Mouse (Mus musculus) lung, embryonic 16.5 days (tissue): ENCODE measurements around the gene Gm17654. TPM values are rescaled to one million over a fixed set of nuclear protein-coding genes. Genes with fewer than 3 reads are reported as not detected.
"Not testable (repeated sequence)": the region's sequence is repeated elsewhere in the genome, so short reads cannot be mapped to it uniquely, and the experiment has no call there.

Experiments
- ATAC-seq: fragments of 200-750 bp; cut with Nextera tagmentation; 2 replicates; pipeline ENCODE4 v1.8.0; 2017; ENCODE audit warnings: low read depth, mild to moderate bottlenecking, moderate library complexity
- H3K27ac ChIP-seq: fragments of 300-500 bp; sonication (generic); 2 replicates; pipeline ENCODE4 v1.5.1; 2014; ENCODE audit warnings: mild to moderate bottlenecking, control low read depth, low read length
- H3K27me3 ChIP-seq: fragments of 300-500 bp; sonication (generic); 2 replicates; pipeline ENCODE4 v1.6.1; 2014; ENCODE audit warnings: low read depth, low read length, mixed read lengths; ENCODE audit not compliant: control insufficient read depth, insufficient read depth
- H3K36me3 ChIP-seq: fragments of 300-500 bp; sonication (generic); 2 replicates; pipeline ENCODE4 v1.6.1; 2014; ENCODE audit warnings: low read length; ENCODE audit not compliant: control insufficient read depth, insufficient read depth
- H3K4me1 ChIP-seq: fragments of 300-500 bp; sonication (generic); replicated peaks from 2 replicates; pipeline ENCODE4 v1.6.1; 2014; ENCODE audit warnings: low read length, mixed read lengths; ENCODE audit not compliant: control insufficient read depth, insufficient read depth
- H3K4me2 ChIP-seq: fragments of 300-500 bp; sonication (generic); 2 replicates; pipeline ENCODE4 v1.6.1; 2014; ENCODE audit warnings: low read depth, low read length, control low read depth
- H3K4me3 ChIP-seq: fragments of 300-500 bp; sonication (generic); 2 replicates; pipeline ENCODE4 v1.5.1; 2014; ENCODE audit warnings: mild to moderate bottlenecking, low read length, control low read depth
- H3K9ac ChIP-seq: fragments of 300-500 bp; sonication (generic); 2 replicates; pipeline ENCODE4 v1.6.1; 2014; ENCODE audit warnings: low read length, control low read depth
- H3K9me3 ChIP-seq: fragments of 300-500 bp; sonication (generic); 2 replicates; pipeline ENCODE4 v1.6.1; 2016; ENCODE audit warnings: low read length; ENCODE audit not compliant: control insufficient read depth
- WGBS: fragments of 180-500 bp; shearing (Covaris S2); extraction: QIAGEN DNeasy Blood & Tissue Kit; methylation state at CpG from one replicate; pipeline ENCODE4 v1.1.7; 2014; 5-methylcytosine and 5-hydroxymethylcytosine counted together
- polyA plus RNA-seq: library from polyadenylated mRNA; unstranded; fragments of >200 nt; fragmentation: Nextera tagmentation; extraction: Ambion mirVana; gene quantifications from 2 replicates; pipeline ENCODE4 v1.2.1, GENCODE M21; 2015

Gene Gm17654
- polyA plus RNA-seq, result not detected in 2 replicates

DNA sequence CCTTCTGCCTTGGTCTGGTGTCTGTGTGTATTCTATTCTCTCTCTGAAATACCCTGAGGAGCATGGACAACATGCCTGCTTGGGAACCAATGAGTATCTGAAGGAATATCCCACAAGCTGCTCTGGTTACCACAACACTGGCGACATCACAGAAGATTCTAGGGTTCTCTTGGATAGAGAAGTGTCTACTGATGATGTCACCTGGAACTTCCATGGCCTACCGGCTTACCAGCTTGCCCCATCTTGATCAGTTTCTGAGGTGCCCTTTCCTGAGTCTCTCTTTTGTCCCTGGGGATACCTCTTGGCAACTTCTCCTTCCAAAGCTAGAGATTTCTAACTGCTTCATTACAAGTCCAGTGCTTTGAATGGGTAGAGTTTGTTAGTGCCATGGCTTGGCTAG lies at the start of gene Gm17654:
Gene Gm17654 (minus strand): TSS at position 101 of the 400 bp plus-strand sequence.
- H3K27me3 ChIP-seq, H3K9ac ChIP-seq, H3K4me3 ChIP-seq, H3K9me3 ChIP-seq, H3K27ac ChIP-seq, H3K4me2 ChIP-seq, ATAC-seq, H3K4me1 ChIP-seq, H3K36me3 ChIP-seq: not testable (repeated sequence)
- 69% methylated on average over 1 of the region's 2 CpGs for WGBS

GRCm38 (mm10) chr14:43607913-43608312 lies 29.0 kb upstream of the Gm17654 start, which contains the start of gene Gm10375:
Gene Gm10375 (minus strand): TSS chr14:43608013.
- H3K9ac ChIP-seq, H3K4me2 ChIP-seq, H3K4me1 ChIP-seq, ATAC-seq, H3K9me3 ChIP-seq, H3K27ac ChIP-seq, H3K4me3 ChIP-seq, H3K27me3 ChIP-seq, H3K36me3 ChIP-seq: not testable (repeated sequence)

DNA sequence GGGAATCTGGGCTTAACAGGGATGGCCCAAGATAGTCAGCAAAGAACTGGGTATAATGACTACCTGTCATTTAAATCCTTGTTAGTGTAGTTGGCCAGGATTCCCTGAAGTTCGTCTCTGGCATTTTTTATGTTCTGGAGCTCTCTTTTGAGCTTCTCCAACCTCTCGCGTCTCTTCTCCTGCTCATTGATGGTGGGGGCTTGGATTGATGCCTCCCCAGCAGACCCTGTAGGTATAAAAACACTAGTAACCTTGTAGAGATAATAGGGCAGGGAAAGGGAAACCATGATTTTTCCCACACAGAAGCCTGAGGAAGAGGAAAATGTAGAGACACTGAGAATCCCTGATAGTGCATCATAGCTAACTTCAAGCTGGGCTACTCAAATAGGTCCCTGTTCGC lies 977 bp downstream of the Gm17654 start:
- not testable (repeated sequence) for H3K4me1 ChIP-seq, H3K4me2 ChIP-seq, H3K36me3 ChIP-seq, ATAC-seq, H3K4me3 ChIP-seq, H3K27me3 ChIP-seq, H3K9me3 ChIP-seq, H3K27ac ChIP-seq, H3K9ac ChIP-seq
- 69% methylated on average over 2 of the region's 4 CpGs for WGBS

DNA sequence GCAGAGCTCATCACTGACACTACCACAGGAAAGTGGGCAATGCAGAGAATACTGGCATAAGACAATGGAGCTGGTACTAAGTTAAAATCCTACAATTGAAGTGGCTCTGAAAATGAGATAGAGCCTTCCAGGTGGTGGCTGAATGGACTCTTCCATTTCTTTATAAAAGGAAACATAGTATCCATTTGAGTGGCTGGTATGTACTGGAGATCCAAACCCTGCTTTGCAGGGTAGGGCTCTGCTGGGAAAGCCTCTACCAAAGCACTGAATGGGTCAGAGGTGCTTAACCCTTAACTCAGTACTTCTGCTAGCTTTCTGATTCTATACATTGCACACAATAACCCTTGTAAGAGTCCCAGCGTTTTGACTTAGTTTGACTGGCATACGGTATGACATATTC lies 26.7 kb downstream of the Gm17654 start:
- not testable (repeated sequence) for H3K27ac ChIP-seq, ATAC-seq, H3K27me3 ChIP-seq, H3K9ac ChIP-seq, H3K4me2 ChIP-seq, H3K4me3 ChIP-seq, H3K9me3 ChIP-seq, H3K36me3 ChIP-seq, H3K4me1 ChIP-seq
- WGBS, result 75% methylated on average over 2 of the region's 2 CpGs

GRCm38 (mm10) chr14:43546281-43546680 lies 32.7 kb downstream of the Gm17654 start:
- not testable (repeated sequence) for H3K9me3 ChIP-seq, H3K9ac ChIP-seq, H3K4me3 ChIP-seq, H3K27ac ChIP-seq, H3K4me1 ChIP-seq, H3K36me3 ChIP-seq, ATAC-seq, H3K27me3 ChIP-seq, H3K4me2 ChIP-seq

DNA sequence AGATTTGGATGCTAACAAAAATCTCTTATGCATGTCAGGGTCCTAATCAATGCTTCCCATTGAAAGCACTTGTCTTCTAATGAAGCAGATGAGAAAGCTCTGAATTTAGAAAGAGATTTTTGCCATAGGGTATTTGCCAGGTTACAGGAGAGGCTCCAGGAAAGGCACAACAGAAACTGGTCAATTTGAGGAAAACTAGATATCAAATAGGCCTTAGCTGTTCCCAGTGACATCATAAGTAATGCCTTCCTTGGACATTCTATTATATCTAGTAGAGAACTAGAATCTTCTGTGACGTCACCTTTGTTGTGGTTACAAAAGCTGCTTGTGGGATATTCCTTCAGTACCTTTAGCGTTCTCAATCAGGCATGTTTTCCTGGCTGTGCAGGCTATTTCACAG lies 35.7 kb downstream of the Gm17654 start, which contains the start of gene Gm5799:
Gene Gm5799 (plus strand): TSS at position 301 of the 400 bp plus-strand sequence.
- H3K36me3 ChIP-seq, H3K4me1 ChIP-seq, H3K4me3 ChIP-seq, H3K27ac ChIP-seq, ATAC-seq, H3K27me3 ChIP-seq, H3K4me2 ChIP-seq, H3K9ac ChIP-seq, H3K9me3 ChIP-seq: not testable (repeated sequence)
- 87% methylated on average over 1 of the region's 2 CpGs for WGBS

- not testable (repeated sequence) for H3K27ac ChIP-seq, H3K9ac ChIP-seq, H3K4me2 ChIP-seq, H3K9me3 ChIP-seq, H3K36me3 ChIP-seq, H3K27me3 ChIP-seq, H3K4me3 ChIP-seq, H3K4me1 ChIP-seq, ATAC-seq
- WGBS, result 73% methylated on average over 2 of the region's 2 CpGs
Measured at GRCm38 (mm10) chr14:43538144-43538543, 40.8 kb downstream of the Gm17654 start.

DNA sequence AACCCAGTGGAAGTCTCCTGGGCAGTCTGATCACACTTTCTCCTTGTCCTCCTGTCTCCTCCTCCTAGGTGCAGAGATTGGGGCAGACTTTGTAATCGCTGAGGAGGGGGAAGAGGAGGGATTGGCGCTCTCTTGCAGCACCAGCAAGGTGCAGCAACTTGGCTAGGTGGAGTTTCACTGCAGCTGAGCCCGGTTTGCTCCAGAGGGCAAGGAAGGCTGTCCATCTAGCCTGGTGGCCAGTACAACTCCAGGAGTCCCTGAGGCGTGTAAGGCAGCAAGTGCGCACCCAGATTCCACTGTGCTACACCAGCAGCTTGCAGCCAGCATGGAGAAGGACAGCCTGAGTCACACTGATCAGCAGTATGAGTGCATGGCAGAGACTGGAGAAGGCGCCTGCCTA lies 46.6 kb downstream of the Gm17654 start:
- not testable (repeated sequence) for H3K36me3 ChIP-seq, ATAC-seq, H3K9ac ChIP-seq, H3K27ac ChIP-seq, H3K9me3 ChIP-seq, H3K4me1 ChIP-seq, H3K4me3 ChIP-seq, H3K27me3 ChIP-seq, H3K4me2 ChIP-seq
- WGBS, result 56% methylated on average over 4 of the region's 6 CpGs

GRCm38 (mm10) chr14:43532011-43532383 lies 46.9 kb downstream of the Gm17654 start:
- ATAC-seq, H3K4me2 ChIP-seq, H3K9ac ChIP-seq, H3K27ac ChIP-seq, H3K27me3 ChIP-seq, H3K4me1 ChIP-seq, H3K36me3 ChIP-seq, H3K4me3 ChIP-seq, H3K9me3 ChIP-seq: not testable (repeated sequence)
- no CpG with 5 or more reads among the region's 6 CpGs for WGBS
